Mouse (Mus musculus) adrenal gland, adult 2 months (tissue): ENCODE data around the gene Maff. TPM values are rescaled to one million over a fixed set of nuclear protein-coding genes. Genes with fewer than 3 reads are reported as not detected.
A peak's percentile ranks its signal among the peaks of the same experiment; 100 is the strongest.

Experiments
- DNase-seq: peaks from one replicate; pipeline ENCODE4 v3.0.0; 2021
- polyA plus RNA-seq: library from polyadenylated mRNA; depleted of rRNA; stranded (reverse); fragments of >200 nt; gene quantifications from 2 replicates; pipeline ENCODE4 v1.2.3, GENCODE M21; 2012
- total RNA-seq, 2 experiments: library from RNA; stranded (reverse); gene quantifications; 2 replicates each; pipeline ENCODE4 v1.2.3; 2021

The Maff gene
- total and polyA plus RNA-seq, 3 experiments: 3.2 to 9.5 (median 7.2) TPM

- no peak for DNase-seq
Measured at GRCm38 (mm10) chr15:79360371-79360770, 13.9 kb downstream of the Maff start.

GRCm38 (mm10) chr15:79361023-79361422, 14.6 kb downstream of the Maff start:
- no peak for DNase-seq

- DNase-seq: no peak
Measured at GRCm38 (mm10) chr15:79364120-79364519, 17.7 kb downstream of the Maff start.

- DNase-seq: no peak
Measured at GRCm38 (mm10) chr15:79365068-79365467, 18.6 kb downstream of the Maff start.

- no peak for DNase-seq
Measured at GRCm38 (mm10) chr15:79366402-79366801, 20.0 kb downstream of the Maff start.

GRCm38 (mm10) chr15:79368313-79368811, 21.9 kb downstream of the Maff start:
- DNase-seq: peak; percentile 75

- no peak for DNase-seq
Measured at GRCm38 (mm10) chr15:79368861-79369440, 22.5 kb downstream of the Maff start.

GRCm38 (mm10) chr15:79369452-79370280, 23.2 kb downstream of the Maff start:
- no peak for DNase-seq

- no peak for DNase-seq
Measured at GRCm38 (mm10) chr15:79370281-79370843, 23.9 kb downstream of the Maff start.

GRCm38 (mm10) chr15:79374760-79375159, 28.3 kb downstream of the Maff start:
- no peak for DNase-seq

- DNase-seq: peak; percentile 78
Measured at GRCm38 (mm10) chr15:79377681-79378080, 31.3 kb downstream of the Maff start.

- no peak for DNase-seq
Measured at GRCm38 (mm10) chr15:79378608-79379007, 32.2 kb downstream of the Maff start.

GRCm38 (mm10) chr15:79379658-79380057, 33.2 kb downstream of the Maff start:
- DNase-seq: no peak

GRCm38 (mm10) chr15:79380468-79381444, 34.3 kb downstream of the Maff start:
- DNase-seq: peak; percentile 75

GRCm38 (mm10) chr15:79381644-79382043, 35.2 kb downstream of the Maff start:
- no peak for DNase-seq

- no peak for DNase-seq
Measured at GRCm38 (mm10) chr15:79387081-79387480, 40.7 kb downstream of the Maff start.

- no peak for DNase-seq
Measured at GRCm38 (mm10) chr15:79387611-79388010, 41.2 kb downstream of the Maff start.

GRCm38 (mm10) chr15:79388171-79388570, 41.8 kb downstream of the Maff start:
- DNase-seq: no peak

- peak; percentile 90 for DNase-seq
Measured at GRCm38 (mm10) chr15:79390434-79390833, 44.0 kb downstream of the Maff start.

- peak; percentile 86 for DNase-seq
Measured at GRCm38 (mm10) chr15:79391447-79392093, 45.1 kb downstream of the Maff start.

- DNase-seq: no peak
Measured at GRCm38 (mm10) chr15:79392527-79392926, 46.1 kb downstream of the Maff start.
